Mouse (Mus musculus) intestine, embryonic 16.5 days (tissue): ENCODE measurements at regions not wholly inside any gene's neighbourhood (a gene's known extent, or its start where the extent isn't known, plus 50 kb on each side); places are given as distances from the start of the nearest gene placed in this dataset.
A peak's percentile ranks its signal among the peaks of the same experiment; 100 is the strongest.

Experiments
- ATAC-seq: fragments of 200-750 bp; cut with Nextera tagmentation; 2 replicates; pipeline ENCODE4 v1.8.0; 2017; ENCODE audit warnings: moderate TSS enrichment, moderate library complexity
- H3K27ac ChIP-seq: fragments of 300-500 bp; sonication (generic); 2 replicates; pipeline ENCODE4 v1.5.1; 2014; ENCODE audit warnings: mild to moderate bottlenecking, low read length
- H3K27me3 ChIP-seq: fragments of 300-500 bp; sonication (generic); replicated peaks from 2 replicates; pipeline ENCODE4 v1.6.1; 2014; ENCODE audit warnings: low read length, control low read depth, mixed read lengths; ENCODE audit not compliant: control insufficient read depth, insufficient read depth
- H3K36me3 ChIP-seq: fragments of 300-500 bp; sonication (generic); 2 replicates; pipeline ENCODE4 v1.6.1; 2014; ENCODE audit warnings: low read length, control low read depth; ENCODE audit not compliant: control insufficient read depth, insufficient read depth
- H3K4me1 ChIP-seq: fragments of 300-500 bp; sonication (generic); 2 replicates; pipeline ENCODE4 v1.6.1; 2014; ENCODE audit warnings: low read length, control low read depth, mixed read lengths; ENCODE audit not compliant: control insufficient read depth, insufficient read depth
- H3K4me2 ChIP-seq: fragments of 300-500 bp; sonication (generic); 2 replicates; pipeline ENCODE4 v1.6.1; 2014; ENCODE audit warnings: low read depth, low read length, control low read depth
- H3K4me3 ChIP-seq: fragments of 300-500 bp; sonication (generic); 2 replicates; pipeline ENCODE4 v1.5.1; 2014; ENCODE audit warnings: mild to moderate bottlenecking, low read length
- H3K9ac ChIP-seq: fragments of 300-500 bp; sonication (generic); 2 replicates; pipeline ENCODE4 v1.6.1; 2014; ENCODE audit warnings: low read depth, low read length
- H3K9me3 ChIP-seq: fragments of 300-500 bp; sonication (generic); 2 replicates; pipeline ENCODE4 v1.6.1; 2016; ENCODE audit warnings: low read length, control low read depth; ENCODE audit not compliant: control insufficient read depth
- WGBS: fragments of 180-500 bp; shearing (Covaris S2); extraction: QIAGEN DNeasy Blood & Tissue Kit; methylation state at CpG from one replicate; pipeline ENCODE4 v1.1.7; 2014; 5-methylcytosine and 5-hydroxymethylcytosine counted together

DNA sequence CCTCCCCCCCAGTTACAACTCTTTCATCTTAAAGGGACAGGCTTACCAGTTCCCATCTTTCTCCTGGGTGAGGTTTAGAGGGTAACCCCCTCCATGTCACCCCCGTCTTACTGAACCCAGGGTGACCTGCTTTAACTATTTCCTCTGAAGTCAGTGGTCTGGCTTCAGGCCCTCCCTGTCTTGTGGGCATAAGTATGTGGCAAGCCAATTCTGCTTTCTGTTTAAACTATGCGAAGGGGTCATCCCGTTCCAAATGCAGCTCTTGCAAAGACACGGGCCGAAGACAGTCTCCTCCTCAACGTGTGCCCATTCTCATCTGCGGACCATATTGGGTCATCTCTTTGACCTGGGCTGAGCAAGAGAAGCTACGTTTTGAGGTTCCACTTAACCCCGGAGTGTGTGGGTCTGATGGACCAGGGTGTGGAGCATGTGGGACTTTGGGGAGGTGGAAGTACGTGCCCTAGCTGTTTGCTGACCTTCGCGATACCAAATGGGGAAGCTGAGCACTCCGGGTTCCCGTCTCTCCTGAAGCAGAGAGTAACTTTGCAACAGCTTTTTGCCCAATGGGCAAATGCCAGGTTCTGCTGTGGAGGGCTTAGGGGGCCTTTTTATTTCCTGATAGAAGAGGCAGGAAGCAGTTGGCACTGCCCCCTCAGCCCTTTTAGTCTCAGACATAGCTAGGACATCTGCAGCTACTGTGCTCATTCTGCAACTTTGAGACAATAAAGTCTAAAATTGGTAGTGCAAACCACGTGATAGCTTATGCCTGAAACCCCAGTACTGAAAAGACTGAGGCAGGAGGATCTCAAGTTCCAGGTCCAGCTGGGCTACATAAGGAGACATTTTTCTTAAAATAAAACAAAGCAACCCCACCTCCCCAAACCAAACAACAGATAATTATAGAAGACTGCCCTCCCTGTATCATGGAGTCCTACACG lies 56.3 kb upstream of the Mdm1 start:
- no peak for ATAC-seq
- Histone ChIP-seq H3K4me3 (no peak overlapping the region), H3K27me3 (0 out of 2 replicates have a peak, but pooled peaks cover 3% of the 10 kb centered on the region), H3K4me1 (no peaks in the 10 kb centered on the region), H3K9me3 (no peaks in the 10 kb centered on the region), H3K4me2 (no peak overlapping the region), H3K27ac (no peak overlapping the region), H3K9ac (no peak overlapping the region), H3K36me3 (no peaks in the 10 kb centered on the region)
- 87% methylated on average over 16 of the region's 16 CpGs for WGBS

DNA sequence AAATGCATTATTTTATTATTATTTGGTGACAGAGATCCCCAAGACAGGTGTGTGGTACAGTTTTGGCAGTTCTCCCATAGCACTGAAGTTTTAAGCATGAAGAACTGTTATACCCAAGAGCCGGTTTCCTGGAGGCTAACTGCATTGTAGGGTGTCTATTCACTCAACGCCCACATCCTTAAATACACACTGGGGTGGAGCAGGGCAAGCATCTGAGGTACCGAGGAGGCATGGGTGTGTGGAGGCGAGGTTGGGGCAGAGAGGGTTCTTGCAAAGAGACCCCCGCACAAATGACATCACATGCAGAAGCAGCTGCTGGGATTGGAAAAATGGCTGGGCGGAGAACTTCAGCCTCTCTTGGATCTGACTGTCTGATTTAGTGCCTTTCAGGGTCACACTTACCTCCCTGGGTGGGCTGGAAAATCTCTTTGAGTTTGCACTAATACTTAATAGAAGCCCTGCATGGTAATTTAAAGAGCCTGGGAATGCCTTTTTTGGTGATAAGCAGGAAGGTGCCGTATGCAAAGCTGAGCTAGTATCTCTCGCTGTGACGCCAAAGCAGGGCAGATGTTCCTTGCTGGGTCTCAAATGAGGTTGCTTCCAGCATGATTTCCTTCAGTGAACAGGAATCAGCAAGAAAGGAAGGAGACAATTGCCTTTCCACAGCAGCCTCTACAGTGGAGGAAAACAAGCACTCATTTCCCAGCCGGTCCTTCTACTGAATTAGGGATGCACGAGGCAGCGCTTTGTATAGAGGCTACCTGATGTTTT lies 53.9 kb upstream of the Mdm1 start:
- Histone ChIP-seq H3K9me3 (no peaks in the 10 kb centered on the region), H3K27me3 (0 out of 2 replicates have a peak, but pooled peaks cover 3% of the 10 kb centered on the region), H3K36me3 (no peaks in the 10 kb centered on the region), H3K4me2 (no peak overlapping the region), H3K4me3 (no peak overlapping the region), H3K27ac (peak overlapping the region; percentile 43; the same call in 1 of the 2 replicates), H3K4me1 (no peaks in the 10 kb centered on the region; the same call in 1 of the 2 replicates), H3K9ac (no peak overlapping the region)
- WGBS, result 21% methylated on average over 12 of the region's 12 CpGs
- ATAC-seq, result no peak

DNA sequence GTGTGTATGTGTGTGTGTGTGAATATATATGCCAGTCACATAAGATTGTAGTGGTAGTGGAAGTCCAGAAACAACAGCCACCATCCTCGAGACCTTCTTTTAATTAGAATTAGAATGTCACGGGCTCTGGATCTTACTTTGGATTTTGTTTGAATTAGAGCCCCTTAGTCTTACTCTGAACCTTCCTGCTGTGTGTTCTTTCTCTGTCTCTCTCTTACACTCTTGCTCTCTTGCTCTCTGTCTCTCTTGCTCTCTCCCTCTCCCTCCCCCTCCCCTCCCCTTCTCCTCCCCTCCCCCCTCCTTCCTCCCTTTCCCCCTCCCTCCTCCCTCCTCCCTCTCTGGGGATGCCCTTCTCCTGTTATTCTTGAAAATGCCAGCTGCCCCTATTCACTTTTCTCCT lies 53.1 kb upstream of the Mdm1 start:
- no peak overlapping the region for H3K4me2 ChIP-seq
- no peak overlapping the region for H3K4me3 ChIP-seq
- no peaks in the 10 kb centered on the region for H3K36me3 ChIP-seq
- no peaks in the 10 kb centered on the region for H3K9me3 ChIP-seq
- H3K27me3 ChIP-seq, result 0 out of 2 replicates have a peak, but pooled peaks cover 3% of the 10 kb centered on the region
- H3K27ac ChIP-seq, result no peak overlapping the region
- H3K9ac ChIP-seq, result no peak overlapping the region
- ATAC-seq, result no peak
- 58% methylated on average over 2 of the region's 2 CpGs for WGBS
- no peaks in the 10 kb centered on the region; the same call in 1 of the 2 replicates for H3K4me1 ChIP-seq

DNA sequence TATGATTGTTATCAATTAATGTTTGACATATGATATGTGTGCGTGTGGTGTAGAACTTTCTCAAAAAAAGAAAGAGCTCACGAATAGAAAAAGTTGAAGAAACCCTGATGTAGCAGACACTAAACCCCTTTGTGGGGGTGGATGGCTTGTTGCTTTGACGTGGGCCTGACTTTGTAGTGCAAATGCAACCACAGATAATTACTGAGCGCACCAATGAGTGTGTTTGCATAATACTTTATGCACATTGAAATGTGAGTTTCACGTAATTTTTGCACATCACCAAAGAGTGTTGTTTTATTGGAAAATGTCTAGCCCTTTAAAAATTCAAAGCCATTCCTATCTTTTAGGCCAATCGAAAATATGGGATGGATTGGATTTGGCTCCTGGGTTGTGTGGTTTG lies 51.7 kb upstream of the Mdm1 start:
- H3K4me3 ChIP-seq, result no peak overlapping the region
- no peak overlapping the region for H3K27ac ChIP-seq
- WGBS, result 85% methylated on average over 6 of the region's 6 CpGs
- H3K27me3 ChIP-seq, result 0 out of 2 replicates have a peak, but pooled peaks cover 3% of the 10 kb centered on the region
- H3K4me2 ChIP-seq, result no peak overlapping the region
- no peak overlapping the region for H3K9ac ChIP-seq
- no peaks in the 10 kb centered on the region; the same call in 1 of the 2 replicates for H3K4me1 ChIP-seq
- no peaks in the 10 kb centered on the region for H3K9me3 ChIP-seq
- ATAC-seq, result no peak
- H3K36me3 ChIP-seq, result no peaks in the 10 kb centered on the region

DNA sequence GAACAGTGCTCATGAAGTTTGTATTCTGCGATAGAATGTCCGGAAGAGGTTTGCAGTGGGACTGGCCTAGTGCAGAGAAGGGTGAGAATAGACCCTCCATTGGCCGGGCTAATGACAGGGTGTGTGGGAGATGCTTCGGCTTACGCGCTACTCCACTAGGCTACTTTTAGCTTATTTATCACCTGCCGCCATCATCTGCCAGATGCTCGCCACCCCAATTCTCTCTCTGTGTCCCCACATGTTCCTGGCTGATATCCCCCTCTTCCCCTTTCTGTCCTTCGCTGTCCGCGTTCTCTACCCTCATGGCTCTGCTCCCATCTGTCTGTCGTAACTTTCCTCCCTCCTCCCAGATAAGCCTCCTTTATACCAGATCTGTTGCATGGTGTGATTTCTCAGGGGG lies 50.1 kb upstream of the Mdm1 start:
- no peak for ATAC-seq
- H3K27me3 ChIP-seq, result 0 out of 2 replicates have a peak, but pooled peaks cover 3% of the 10 kb centered on the region
- H3K9ac ChIP-seq, result no peak overlapping the region
- H3K4me3 ChIP-seq, result no peak overlapping the region
- H3K4me1 ChIP-seq, result no peaks in the 10 kb centered on the region; the same call in 1 of the 2 replicates
- no peak overlapping the region for H3K27ac ChIP-seq
- WGBS, result 92% methylated on average over 12 of the region's 12 CpGs
- H3K36me3 ChIP-seq, result no peaks in the 10 kb centered on the region
- H3K9me3 ChIP-seq, result no peaks in the 10 kb centered on the region
- H3K4me2 ChIP-seq, result no peak overlapping the region
